Mouse (Mus musculus): ENCODE data around the gene Cpa3. TPM values are rescaled to one million over a fixed set of nuclear protein-coding genes. Genes with fewer than 3 reads are reported as not detected.

Cpa3 gene
- polyA plus RNA-seq, 2 experiments: 2.4 to 3.3 TPM

DNA sequence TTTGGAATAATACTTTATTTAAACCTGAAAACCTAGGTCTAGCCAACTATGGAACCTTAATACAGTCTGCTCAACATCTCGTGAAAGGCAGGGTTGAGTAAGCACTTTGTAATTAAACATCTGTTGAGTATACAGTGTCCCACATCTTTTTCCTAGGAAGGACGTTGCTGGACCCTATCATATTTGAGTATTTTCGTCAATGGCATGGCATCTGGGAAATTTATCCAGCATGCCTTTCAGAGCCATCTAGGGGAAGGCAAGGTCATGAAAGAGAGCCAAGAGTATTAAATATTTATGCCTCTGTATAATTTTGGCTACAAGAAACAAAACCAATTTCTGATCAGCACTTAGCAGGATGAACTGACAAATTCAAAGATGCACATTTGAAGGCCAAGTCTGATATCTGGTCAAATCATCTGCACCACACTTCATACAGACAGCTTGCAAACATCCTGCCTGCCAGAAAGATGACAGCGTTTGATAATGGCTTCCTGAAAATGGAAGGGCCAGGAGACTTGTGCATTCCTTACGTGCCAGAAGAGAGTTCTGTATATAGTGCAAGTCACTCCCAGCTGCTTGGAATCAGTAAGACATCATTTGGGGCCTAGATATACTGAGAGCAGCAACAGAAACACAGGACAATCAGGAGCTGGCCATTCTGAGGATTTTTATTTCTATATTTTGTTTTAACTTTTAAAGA lies 52.9 kb downstream of the Cpa3 start:
- Histone ChIP-seq H3K9ac (replicated peaks) (no peak overlapping the region), H3K4me3 (ENCODE audit: insufficient read depth in 1 of 2, low read depth in 2 of 2, low read length in 2 of 2) (no peak overlapping the region), H3K4me2 (ENCODE audit: low read depth) (no peak overlapping the region), H3K36me3 (replicated peaks; ENCODE audit: control insufficient read depth, insufficient read depth, low read depth) (no peaks in the 10 kb centered on the region), H3K27me3 (ENCODE audit: control insufficient read depth, insufficient read depth, low read length) (no peaks in the 10 kb centered on the region), H3K9me3 (ENCODE audit: control insufficient read depth, low read length) (no peaks in the 10 kb centered on the region), H3K4me1 (replicated peaks; ENCODE audit: control insufficient read depth in 2 of 2, insufficient read depth in 2 of 2, low read length in 1 of 2) (peaks cover 0 to 3% of the 10 kb centered on the region in 2 experiments; a peak in 1 of 4 replicates), H3K27ac (no peak overlapping the region)
- TF ChIP-seq CTCF (IDR thresholded peaks at IDR 0.05; ENCODE audit: low read depth) (no peak), EP300 (IDR thresholded peaks at IDR 0.05; ENCODE audit: low read depth) (no peak)
- ATAC-seq (ENCODE audit: insufficient read depth): no peak
- no peak for DNase-seq (ENCODE audit: low read depth in 3 of 3, low spot score in 3 of 3)
- 29% methylated on average over 5 of the region's 5 CpGs for WGBS (ENCODE audit: insufficient replicate concordance)

GRCm38 (mm10) chr3:20172394-20172793 lies 69.6 kb downstream of the Cpa3 start:
- Histone ChIP-seq H3K4me3 (ENCODE audit: insufficient read depth in 1 of 2, low read depth in 2 of 2, low read length in 2 of 2) (no peak overlapping the region), H3K4me1 (replicated peaks; ENCODE audit: control insufficient read depth in 2 of 2, insufficient read depth in 2 of 2, low read length in 1 of 2) (no peaks in the 10 kb centered on the region), H3K9me3 (ENCODE audit: control insufficient read depth, low read length) (no peaks in the 10 kb centered on the region), H3K27me3 (ENCODE audit: control insufficient read depth, insufficient read depth, low read length) (no peaks in the 10 kb centered on the region), H3K36me3 (replicated peaks; ENCODE audit: control insufficient read depth, insufficient read depth, low read depth) (no peaks in the 10 kb centered on the region), H3K9ac (replicated peaks) (no peak overlapping the region), H3K4me2 (ENCODE audit: low read depth) (no peak overlapping the region), H3K27ac (no peak overlapping the region)
- TF ChIP-seq EP300 (IDR thresholded peaks at IDR 0.05; ENCODE audit: low read depth) (no peak), CTCF (IDR thresholded peaks at IDR 0.05; ENCODE audit: low read depth) (no peak)
- DNase-seq (ENCODE audit: low read depth in 3 of 3, low spot score in 3 of 3) (no peak), ATAC-seq (ENCODE audit: insufficient read depth) (no peak)
- 64% methylated on average over 6 of the region's 6 CpGs for WGBS (ENCODE audit: insufficient replicate concordance)

GRCm38 (mm10) chr3:20167487-20167886 lies 74.5 kb downstream of the Cpa3 start:
- DNase-seq (ENCODE audit: low read depth in 3 of 3, low spot score in 3 of 3): no peak
- no peak for ATAC-seq (ENCODE audit: insufficient read depth)
- H3K36me3 ChIP-seq (replicated peaks; ENCODE audit: control insufficient read depth, insufficient read depth, low read depth): no peaks in the 10 kb centered on the region
- H3K4me2 ChIP-seq (ENCODE audit: low read depth): no peak overlapping the region
- no peaks in the 10 kb centered on the region for H3K4me1 ChIP-seq (replicated peaks; ENCODE audit: control insufficient read depth in 2 of 2, insufficient read depth in 2 of 2, low read length in 1 of 2)
- TF ChIP-seq EP300 (IDR thresholded peaks at IDR 0.05; ENCODE audit: low read depth) (no peak), CTCF (IDR thresholded peaks at IDR 0.05; ENCODE audit: low read depth) (no peak)
- WGBS (ENCODE audit: insufficient replicate concordance): 72% methylated on average over 1 of the region's 1 CpGs
- no peak overlapping the region for H3K4me3 ChIP-seq (ENCODE audit: insufficient read depth in 1 of 2, low read depth in 2 of 2, low read length in 2 of 2)
- H3K9me3 ChIP-seq (ENCODE audit: control insufficient read depth, low read length): no peaks in the 10 kb centered on the region
- H3K9ac ChIP-seq (replicated peaks): no peak overlapping the region
- no peak overlapping the region for H3K27ac ChIP-seq
- H3K27me3 ChIP-seq (ENCODE audit: control insufficient read depth, insufficient read depth, low read length): no peaks in the 10 kb centered on the region

Small RNA genes within 50 kb of the gene (microRNA-seq; reads per million reads assigned to microRNA genes)
- gene Mir7007: 2.1 reads per million

Other genes starting within 250 kb of the Cpa3 start
- 4.7 and 5.6 TPM in 2 replicates for gene Hps3, start 206.9 kb downstream of the Cpa3 start, polyA plus RNA-seq (2012; rRNA removed)
- 4.9 and 5.3 TPM in 2 replicates for gene Hps3, start 206.9 kb downstream of the Cpa3 start, polyA plus RNA-seq (2014; fragmentation: Nextera tagmentation; extraction: Ambion mirVana)
- gene Hltf, start 184.4 kb downstream of the Cpa3 start, polyA plus RNA-seq (2012; rRNA removed): 2.5 and 4.5 TPM in 2 replicates
- 9.4 and 13.0 TPM in 2 replicates for gene Hltf, start 184.4 kb downstream of the Cpa3 start, polyA plus RNA-seq (2014; fragmentation: Nextera tagmentation; extraction: Ambion mirVana)
- gene Gyg, start 86.9 kb downstream of the Cpa3 start, polyA plus RNA-seq (2012; rRNA removed): 8.9 and 11.2 TPM in 2 replicates
- gene Gyg, start 86.9 kb downstream of the Cpa3 start, polyA plus RNA-seq (2014; fragmentation: Nextera tagmentation; extraction: Ambion mirVana): 21.3 and 22.5 TPM in 2 replicates
- 0.01 TPM in 2 replicates for gene Cpb1, start 33.6 kb upstream of the Cpa3 start, polyA plus RNA-seq (2012; rRNA removed)
- gene Cpb1, start 33.6 kb upstream of the Cpa3 start, polyA plus RNA-seq (2014; fragmentation: Nextera tagmentation; extraction: Ambion mirVana): not detected in 2 replicates
- gene Agtr1b, start 125.0 kb upstream of the Cpa3 start, polyA plus RNA-seq (2012; rRNA removed): not detected in 2 replicates
- not detected in 2 replicates for gene Agtr1b, start 125.0 kb upstream of the Cpa3 start, polyA plus RNA-seq (2014; fragmentation: Nextera tagmentation; extraction: Ambion mirVana)